Mouse (Mus musculus) ES-Bruce4 (cell line): ENCODE measurements around the gene Cant1.

ENCODE experiments used
- CTCF ChIP-seq: IDR thresholded peaks from one replicate; pipeline ENCODE4 v1.8.1; 2011; ENCODE audit warnings: low read depth, low read length
- EP300 ChIP-seq: IDR thresholded peaks from 2 replicates; pipeline ENCODE4 v1.6.1; 2011; ENCODE audit warnings: low read depth, low read length; ENCODE audit not compliant: insufficient read depth
- POLR2A ChIP-seq: IDR thresholded peaks from one replicate; pipeline ENCODE4 v1.8.1; 2011; ENCODE audit warnings: low read length; ENCODE audit not compliant: insufficient read depth

DNA sequence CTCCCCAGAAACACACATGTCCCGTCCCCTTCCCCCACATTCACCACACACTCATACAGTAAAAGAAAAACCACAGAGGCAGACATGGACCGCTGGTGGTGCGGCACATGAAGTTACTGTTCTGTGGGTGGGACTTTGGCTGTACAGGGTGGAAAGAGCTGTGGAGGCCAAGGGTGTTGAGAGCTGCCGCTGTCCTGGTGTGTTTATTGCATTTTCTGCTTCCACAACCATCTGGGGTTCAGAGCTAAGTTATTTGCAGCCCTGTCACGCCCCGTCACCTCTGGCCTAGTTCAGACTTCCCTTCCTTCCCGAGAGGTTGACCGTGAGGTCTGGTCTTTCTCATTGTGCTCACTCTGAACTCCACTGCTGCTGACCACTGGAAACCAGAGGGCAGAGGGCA lies 40.2 kb upstream of the Cant1 start:
- no peak for TF ChIP-seq CTCF
- TF ChIP-seq POLR2A = no peak
- no peak for TF ChIP-seq EP300
